Mouse (Mus musculus) hindbrain, embryonic 11.5 days (tissue): ENCODE results near the gene Pip5k1b. TPM values are rescaled to one million over a fixed set of nuclear protein-coding genes. Genes with fewer than 3 reads are reported as not detected.

Experiments used
- ATAC-seq: fragments of 200-750 bp; cut with Nextera tagmentation; 2 replicates; pipeline ENCODE4 v1.8.0; 2017; ENCODE audit warnings: mild to moderate bottlenecking, moderate TSS enrichment, moderate library complexity; ENCODE audit not compliant: low FRiP score
- DNase-seq: peaks from one replicate; pipeline ENCODE4 v3.0.0-alpha.2; 2015; ENCODE audit warnings: low spot score
- H3K27ac ChIP-seq: fragments of 300-500 bp; sonication (generic); 2 replicates; pipeline ENCODE4 v1.5.1; 2014; ENCODE audit warnings: mild to moderate bottlenecking, low read depth, low read length
- H3K27me3 ChIP-seq: fragments of 300-500 bp; sonication (generic); 2 replicates; pipeline ENCODE4 v1.6.1; 2014; ENCODE audit warnings: mild to moderate bottlenecking, low read length, moderate library complexity, mixed read lengths; ENCODE audit not compliant: control insufficient read depth, insufficient read depth
- H3K36me3 ChIP-seq: fragments of 300-500 bp; sonication (generic); 2 replicates; pipeline ENCODE4 v1.6.1; 2014; ENCODE audit warnings: mild to moderate bottlenecking, low read length, moderate library complexity, mixed read lengths; ENCODE audit not compliant: control insufficient read depth, insufficient read depth
- H3K4me1 ChIP-seq: fragments of 300-500 bp; sonication (generic); replicated peaks from 2 replicates; pipeline ENCODE4 v1.6.1; 2014; ENCODE audit warnings: low read length, mixed read lengths; ENCODE audit not compliant: control insufficient read depth, insufficient read depth
- H3K4me2 ChIP-seq: fragments of 300-500 bp; sonication (generic); replicated peaks from 2 replicates; pipeline ENCODE4 v1.6.1; 2014; ENCODE audit warnings: mild to moderate bottlenecking, low read depth, low read length
- H3K4me3 ChIP-seq: fragments of 300-500 bp; sonication (generic); 2 replicates; pipeline ENCODE4 v1.5.1; 2014; ENCODE audit warnings: low read depth, low read length
- H3K9ac ChIP-seq: fragments of 300-500 bp; sonication (generic); 2 replicates; pipeline ENCODE4 v1.6.1; 2014; ENCODE audit warnings: low read depth, low read length
- H3K9me3 ChIP-seq: fragments of 300-500 bp; sonication (generic); 2 replicates; pipeline ENCODE4 v1.6.1; 2016; ENCODE audit warnings: low read length; ENCODE audit not compliant: control insufficient read depth
- WGBS: fragments of 180-500 bp; shearing (Covaris S2); extraction: QIAGEN DNeasy Blood & Tissue Kit; methylation state at CpG from one replicate; pipeline ENCODE4 v1.1.7; 2014; 5-methylcytosine and 5-hydroxymethylcytosine counted together
- polyA plus RNA-seq: library from polyadenylated mRNA; unstranded; fragments of >200 nt; fragmentation: Nextera tagmentation; extraction: Ambion mirVana; gene quantifications from 2 replicates; pipeline ENCODE4 v1.2.1, GENCODE M21; 2014

Pip5k1b gene
- polyA plus RNA-seq, 1 experiment from 2014 or later, result 2.0 TPM

GRCm38 (mm10) chr19:24323841-24324613 is 231.6 kb downstream of the Pip5k1b start:
- 33% methylated on average over 10 of the region's 10 CpGs for WGBS
- H3K4me2 ChIP-seq, result no peak overlapping the region
- no peak overlapping the region for H3K9ac ChIP-seq
- DNase-seq, result peak; percentile 33
- H3K4me1 ChIP-seq, result peaks cover 4% of the 10 kb centered on the region; the same call in 1 of the 2 replicates
- no peak overlapping the region for H3K4me3 ChIP-seq
- H3K27ac ChIP-seq, result peak overlapping the region; percentile 47; the same call in 1 of the 2 replicates
- H3K27me3 ChIP-seq, result no peaks in the 10 kb centered on the region
- ATAC-seq, result no peak
- no peaks in the 10 kb centered on the region for H3K36me3 ChIP-seq
- no peaks in the 10 kb centered on the region for H3K9me3 ChIP-seq

GRCm38 (mm10) chr19:24321900-24322311 is 233.8 kb downstream of the Pip5k1b start:
- ATAC-seq (no peak), DNase-seq (no peak)
- H3K9me3 ChIP-seq, result no peaks in the 10 kb centered on the region
- H3K27ac ChIP-seq, result no peak overlapping the region
- 94% methylated on average over 8 of the region's 8 CpGs for WGBS
- no peaks in the 10 kb centered on the region for H3K36me3 ChIP-seq
- H3K9ac ChIP-seq, result no peak overlapping the region
- no peak overlapping the region for H3K4me2 ChIP-seq
- peaks cover 4% of the 10 kb centered on the region; the same call in 1 of the 2 replicates for H3K4me1 ChIP-seq
- no peak overlapping the region for H3K4me3 ChIP-seq
- no peaks in the 10 kb centered on the region for H3K27me3 ChIP-seq

GRCm38 (mm10) chr19:24321211-24321899 is 234.3 kb downstream of the Pip5k1b start:
- Histone ChIP-seq H3K36me3 (no peaks in the 10 kb centered on the region), H3K9me3 (no peaks in the 10 kb centered on the region), H3K27ac (no peak overlapping the region), H3K4me2 (no peak overlapping the region), H3K4me1 (peaks cover 4% of the 10 kb centered on the region; the same call in 1 of the 2 replicates), H3K27me3 (no peaks in the 10 kb centered on the region), H3K4me3 (no peak overlapping the region), H3K9ac (no peak overlapping the region)
- ATAC-seq (no peak), DNase-seq (no peak)
- 85% methylated on average over 6 of the region's 6 CpGs for WGBS

GRCm38 (mm10) chr19:24318172-24318571 is 237.5 kb downstream of the Pip5k1b start:
- H3K4me3 ChIP-seq, result no peak overlapping the region
- H3K27me3 ChIP-seq, result no peaks in the 10 kb centered on the region
- H3K9me3 ChIP-seq, result no peaks in the 10 kb centered on the region
- no peak overlapping the region for H3K4me2 ChIP-seq
- H3K27ac ChIP-seq, result no peak overlapping the region
- 88% methylated on average over 10 of the region's 10 CpGs for WGBS
- no peaks in the 10 kb centered on the region for H3K36me3 ChIP-seq
- H3K4me1 ChIP-seq, result no peaks in the 10 kb centered on the region
- ATAC-seq (no peak), DNase-seq (no peak)
- no peak overlapping the region for H3K9ac ChIP-seq

- no peaks in the 10 kb centered on the region for H3K36me3 ChIP-seq
- H3K9me3 ChIP-seq, result no peaks in the 10 kb centered on the region
- WGBS, result 85% methylated on average over 2 of the region's 2 CpGs
- ATAC-seq, result no peak
- DNase-seq, result no peak
- H3K4me2 ChIP-seq, result no peak overlapping the region
- no peak overlapping the region for H3K27ac ChIP-seq
- H3K27me3 ChIP-seq, result no peaks in the 10 kb centered on the region
- no peak overlapping the region for H3K9ac ChIP-seq
- H3K4me3 ChIP-seq, result no peak overlapping the region
- H3K4me1 ChIP-seq, result no peaks in the 10 kb centered on the region
Observed at GRCm38 (mm10) chr19:24317731-24318130, 237.9 kb downstream of the Pip5k1b start.

- H3K4me1 ChIP-seq, result no peaks in the 10 kb centered on the region
- H3K4me3 ChIP-seq, result no peak overlapping the region
- 65% methylated on average over 15 of the region's 15 CpGs for WGBS
- no peak overlapping the region for H3K27ac ChIP-seq
- H3K36me3 ChIP-seq, result no peaks in the 10 kb centered on the region
- H3K27me3 ChIP-seq, result no peaks in the 10 kb centered on the region
- ATAC-seq (no peak), DNase-seq (no peak)
- H3K9ac ChIP-seq, result no peak overlapping the region
- no peaks in the 10 kb centered on the region for H3K9me3 ChIP-seq
- H3K4me2 ChIP-seq, result no peak overlapping the region
Observed at GRCm38 (mm10) chr19:24317038-24317591, 238.6 kb downstream of the Pip5k1b start.

GRCm38 (mm10) chr19:24316060-24316725 is 239.5 kb downstream of the Pip5k1b start:
- no peaks in the 10 kb centered on the region for H3K9me3 ChIP-seq
- DNase-seq, result no peak
- 80% methylated on average over 9 of the region's 9 CpGs for whole genome bisulfite sequencing

GRCm38 (mm10) chr19:24315234-24315633 is 240.4 kb downstream of the Pip5k1b start:
- Histone ChIP-seq H3K36me3 (no peaks in the 10 kb centered on the region), H3K27ac (no peak overlapping the region), H3K9ac (no peak overlapping the region), H3K27me3 (no peaks in the 10 kb centered on the region), H3K4me1 (no peaks in the 10 kb centered on the region), H3K4me3 (no peak overlapping the region), H3K9me3 (no peaks in the 10 kb centered on the region), H3K4me2 (no peak overlapping the region)
- ATAC-seq (no peak), DNase-seq (no peak)
- WGBS, result 95% methylated on average over 4 of the region's 4 CpGs

More at GRCm38 (mm10) chr19:24316060-24316725, 239.5 kb downstream of the Pip5k1b start:
- Histone ChIP-seq H3K27me3 (no peaks in the 10 kb centered on the region), H3K4me2 (no peak overlapping the region), H3K9ac (no peak overlapping the region), H3K4me1 (no peaks in the 10 kb centered on the region), H3K36me3 (no peaks in the 10 kb centered on the region), H3K4me3 (no peak overlapping the region), H3K27ac (no peak overlapping the region)
- ATAC-seq, result no peak
